Mouse (Mus musculus) forebrain, embryonic 14.5 days (tissue): ENCODE results near the gene Ust. TPM values are rescaled to one million over a fixed set of nuclear protein-coding genes. Genes with fewer than 3 reads are reported as not detected.

Experiments used
- ATAC-seq: fragments of 200-750 bp; cut with Nextera tagmentation; 2 replicates; pipeline ENCODE4 v1.8.0; 2017; ENCODE audit warnings: mild to moderate bottlenecking, moderate library complexity
- DNase-seq: peaks from one replicate; pipeline ENCODE4 v3.0.0-alpha.2; 2015; ENCODE audit warnings: low spot score
- H3K27ac ChIP-seq: fragments of 300-500 bp; sonication (generic); 2 replicates; pipeline ENCODE4 v1.5.1; 2014; ENCODE audit warnings: low read depth, mild to moderate bottlenecking, control low read depth, low read length, moderate library complexity
- H3K27me3 ChIP-seq: fragments of 300-500 bp; sonication (generic); replicated peaks from 2 replicates; pipeline ENCODE4 v1.6.1; 2014; ENCODE audit warnings: low read length, control low read depth, mixed read lengths; ENCODE audit not compliant: control insufficient read depth, insufficient read depth
- H3K36me3 ChIP-seq: fragments of 300-500 bp; sonication (generic); 2 replicates; pipeline ENCODE4 v1.6.1; 2014; ENCODE audit warnings: low read length, control low read depth; ENCODE audit not compliant: control insufficient read depth, insufficient read depth
- H3K4me1 ChIP-seq: fragments of 300-500 bp; sonication (generic); 2 replicates; pipeline ENCODE4 v1.6.1; 2014; ENCODE audit warnings: antibody characterized with exemption, low read length, control low read depth; ENCODE audit not compliant: control insufficient read depth, insufficient read depth
- H3K4me2 ChIP-seq: fragments of 300-500 bp; sonication (generic); 2 replicates; pipeline ENCODE4 v1.6.1; 2014; ENCODE audit warnings: mild to moderate bottlenecking, control low read depth, low read length
- H3K4me3 ChIP-seq: fragments of 300-500 bp; sonication (generic); 2 replicates; pipeline ENCODE4 v1.5.1; 2014; ENCODE audit warnings: low read depth, low read length, control low read depth
- H3K9ac ChIP-seq: fragments of 300-500 bp; sonication (generic); 2 replicates; pipeline ENCODE4 v1.6.1; 2014; ENCODE audit warnings: mild to moderate bottlenecking, low read length, control low read depth, moderate library complexity
- H3K9me3 ChIP-seq: fragments of 300-500 bp; sonication (generic); replicated peaks from 2 replicates; pipeline ENCODE4 v1.6.1; 2016; ENCODE audit warnings: low read length, control low read depth, mixed read lengths; ENCODE audit not compliant: control insufficient read depth
- WGBS: fragments of 180-500 bp; shearing (Covaris S2); extraction: QIAGEN DNeasy Blood & Tissue Kit; methylation state at CpG from one replicate; pipeline ENCODE4 v1.1.7; 2014; 5-methylcytosine and 5-hydroxymethylcytosine counted together
- polyA plus RNA-seq: library from polyadenylated mRNA; unstranded; fragments of >200 nt; fragmentation: Nextera tagmentation; extraction: Ambion mirVana; gene quantifications from 2 replicates; pipeline ENCODE4 v1.2.1, GENCODE M21; 2014

Gene Ust
- polyA plus RNA-seq, 1 experiment from 2014 or later = 5.8 TPM

DNA sequence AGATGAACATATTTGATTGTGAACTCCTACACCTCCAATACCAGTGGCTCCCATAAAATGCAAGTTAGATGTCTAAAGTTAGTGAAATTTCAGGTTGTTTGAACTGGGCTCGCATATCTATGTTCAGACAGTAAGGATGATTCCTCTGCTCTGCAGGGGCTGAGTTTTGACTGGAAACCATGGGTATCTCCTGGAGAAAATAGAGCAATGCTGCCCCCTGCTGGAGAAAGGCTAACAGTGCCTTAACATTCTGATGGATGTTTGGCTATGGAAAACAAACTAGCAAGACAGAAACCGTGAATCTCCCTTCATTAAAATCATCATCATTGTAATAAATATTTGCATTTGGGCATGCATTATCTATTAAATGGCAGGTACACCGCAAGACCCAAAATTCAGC lies 278.4 kb downstream of the Ust start:
- no peak overlapping the region for H3K9ac ChIP-seq
- H3K4me2 ChIP-seq = no peak overlapping the region
- WGBS = 11% methylated on average over 3 of the region's 3 CpGs
- no peak overlapping the region for H3K27ac ChIP-seq
- peak; percentile 82 for ATAC-seq
- H3K4me1 ChIP-seq = no peaks in the 10 kb centered on the region
- H3K9me3 ChIP-seq = no peaks in the 10 kb centered on the region; the same call in 1 of the 2 replicates
- no peak overlapping the region for H3K4me3 ChIP-seq
- DNase-seq = peak; percentile 93
- H3K27me3 ChIP-seq = no peaks in the 10 kb centered on the region
- no peaks in the 10 kb centered on the region for H3K36me3 ChIP-seq

DNA sequence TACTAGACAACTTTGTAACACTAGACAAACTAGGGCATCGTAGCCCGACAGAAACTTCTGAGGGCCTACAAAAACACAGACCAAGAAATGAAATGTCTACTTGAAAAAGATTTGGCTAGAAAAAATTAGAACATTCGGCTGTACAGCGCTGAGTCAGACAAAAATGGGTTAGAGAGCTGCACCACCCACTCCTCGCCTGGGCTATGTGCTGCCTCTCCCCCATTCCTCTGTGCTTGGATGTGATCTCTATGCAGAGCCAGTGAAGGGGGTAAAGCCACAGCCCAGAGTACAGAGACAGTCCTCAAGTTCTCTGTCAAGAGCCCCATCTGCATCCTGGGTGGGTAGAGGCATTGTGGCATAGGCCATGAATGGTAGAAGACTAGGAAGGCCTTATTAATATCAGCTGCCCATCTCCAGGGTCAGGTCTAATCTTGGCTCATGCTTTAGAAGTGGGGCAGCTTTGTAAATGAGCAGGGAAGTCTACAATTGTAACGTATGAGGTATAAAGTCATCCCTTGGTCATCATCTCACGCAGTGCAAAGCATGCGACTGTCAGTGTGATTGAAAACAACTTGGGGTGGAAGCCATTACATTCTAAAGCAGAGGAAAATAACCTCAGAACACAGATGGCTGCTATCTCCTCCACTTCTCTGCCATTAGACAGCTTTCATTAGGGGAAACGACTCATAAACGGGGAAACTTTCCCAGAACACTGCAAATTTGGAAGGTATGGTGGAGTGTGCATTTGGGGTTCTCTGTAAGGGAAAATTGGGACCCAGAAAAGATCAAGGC lies 281.6 kb downstream of the Ust start:
- Histone ChIP-seq H3K4me3 (no peak overlapping the region), H3K36me3 (no peaks in the 10 kb centered on the region), H3K9ac (no peak overlapping the region), H3K27me3 (no peaks in the 10 kb centered on the region), H3K4me1 (no peaks in the 10 kb centered on the region), H3K4me2 (no peak overlapping the region), H3K9me3 (no peaks in the 10 kb centered on the region; the same call in 1 of the 2 replicates), H3K27ac (no peak overlapping the region)
- ATAC-seq = no peak
- no peak for DNase-seq
- WGBS = 95% methylated on average over 10 of the region's 10 CpGs

- Histone ChIP-seq H3K27me3 (no peaks in the 10 kb centered on the region), H3K4me1 (peaks cover 4% of the 10 kb centered on the region; the same call in 1 of the 2 replicates)
- 87% methylated on average over 8 of the region's 8 CpGs for WGBS
Measured at GRCm38 (mm10) chr10:8233148-8233901, 285.3 kb downstream of the Ust start.

GRCm38 (mm10) chr10:8232535-8232934 lies 286.1 kb downstream of the Ust start:
- ATAC-seq = no peak
- H3K9ac ChIP-seq = no peak overlapping the region
- no peak for DNase-seq
- H3K9me3 ChIP-seq = no peaks in the 10 kb centered on the region; the same call in 1 of the 2 replicates
- no peak overlapping the region for H3K4me3 ChIP-seq
- H3K27me3 ChIP-seq = no peaks in the 10 kb centered on the region
- H3K4me1 ChIP-seq = peaks cover 4% of the 10 kb centered on the region; the same call in 1 of the 2 replicates
- no peak overlapping the region for H3K27ac ChIP-seq
- no peaks in the 10 kb centered on the region for H3K36me3 ChIP-seq
- WGBS = 96% methylated on average over 6 of the region's 6 CpGs
- no peak overlapping the region for H3K4me2 ChIP-seq

More at GRCm38 (mm10) chr10:8233148-8233901, 285.3 kb downstream of the Ust start:
- Histone ChIP-seq H3K27ac (no peak overlapping the region), H3K36me3 (no peaks in the 10 kb centered on the region), H3K4me2 (no peak overlapping the region), H3K9ac (no peak overlapping the region), H3K4me3 (no peak overlapping the region), H3K9me3 (no peaks in the 10 kb centered on the region; the same call in 1 of the 2 replicates)
- DNase-seq (no peak), ATAC-seq (no peak)

DNA sequence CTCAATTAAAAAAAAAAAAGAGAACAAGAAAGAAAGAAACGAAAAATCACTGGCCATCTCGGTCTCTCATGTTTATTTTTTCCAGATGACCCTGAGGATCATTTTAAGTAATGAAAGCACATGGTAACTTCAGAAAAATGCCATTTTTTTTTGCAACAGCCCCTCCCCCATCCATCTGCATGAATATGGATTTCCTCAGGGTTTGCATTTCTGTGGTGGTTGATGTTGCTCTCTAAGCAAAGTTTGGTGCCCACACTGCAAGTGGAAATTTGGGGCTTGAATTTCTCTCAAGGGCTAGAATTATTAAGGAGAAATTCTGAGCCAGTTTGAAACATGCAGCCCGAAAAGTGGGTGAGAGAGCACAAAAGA lies 290.3 kb downstream of the Ust start:
- Histone ChIP-seq H3K4me2 (no peak overlapping the region), H3K36me3 (no peaks in the 10 kb centered on the region), H3K9me3 (no peaks in the 10 kb centered on the region), H3K9ac (no peak overlapping the region), H3K27ac (no peak overlapping the region), H3K4me1 (peaks cover 4% of the 10 kb centered on the region; the same call in 1 of the 2 replicates), H3K27me3 (no peaks in the 10 kb centered on the region), H3K4me3 (no peak overlapping the region)
- no peak for ATAC-seq
- 86% methylated on average over 3 of the region's 3 CpGs for WGBS
- no peak for DNase-seq

- H3K9me3 ChIP-seq = no peaks in the 10 kb centered on the region
- no peak overlapping the region for H3K27ac ChIP-seq
- no peak overlapping the region for H3K4me3 ChIP-seq
- peaks cover 4% of the 10 kb centered on the region; the same call in 1 of the 2 replicates for H3K4me1 ChIP-seq
- no peak overlapping the region for H3K9ac ChIP-seq
- H3K36me3 ChIP-seq = no peaks in the 10 kb centered on the region
- no peak overlapping the region for H3K4me2 ChIP-seq
- no peaks in the 10 kb centered on the region for H3K27me3 ChIP-seq
- 51% methylated on average over 5 of the region's 5 CpGs for WGBS
- peak; percentile 84 for DNase-seq
- ATAC-seq = peak; percentile 93
Measured at GRCm38 (mm10) chr10:8227705-8228374, 290.8 kb downstream of the Ust start.

DNA sequence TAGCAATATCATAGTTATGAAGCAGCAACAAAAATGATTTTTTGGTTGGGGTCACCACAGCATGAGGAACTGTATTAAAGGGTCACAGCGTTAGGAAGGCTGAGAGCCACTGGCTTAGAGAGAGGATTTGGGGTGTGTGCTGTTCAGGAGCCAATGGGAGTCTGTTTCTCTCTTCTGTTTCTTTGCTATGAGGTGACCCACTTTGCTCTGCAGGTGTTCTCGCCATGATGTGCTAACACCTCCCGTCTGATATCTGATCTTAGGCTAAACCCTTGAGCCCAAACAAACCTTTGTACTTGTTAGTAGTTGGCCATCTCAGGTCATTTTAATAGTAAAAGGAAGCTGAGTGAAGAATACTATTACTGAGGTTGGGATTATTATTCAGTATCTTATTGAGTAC lies 292.0 kb downstream of the Ust start:
- WGBS = 79% methylated on average over 3 of the region's 3 CpGs
- no peak for ATAC-seq
- peaks cover 4% of the 10 kb centered on the region; the same call in 1 of the 2 replicates for H3K4me1 ChIP-seq
- no peak for DNase-seq
- no peak overlapping the region for H3K9ac ChIP-seq
- H3K36me3 ChIP-seq = no peaks in the 10 kb centered on the region
- H3K4me3 ChIP-seq = no peak overlapping the region
- H3K9me3 ChIP-seq = no peaks in the 10 kb centered on the region
- no peak overlapping the region for H3K27ac ChIP-seq
- H3K27me3 ChIP-seq = no peaks in the 10 kb centered on the region
- H3K4me2 ChIP-seq = no peak overlapping the region

DNA sequence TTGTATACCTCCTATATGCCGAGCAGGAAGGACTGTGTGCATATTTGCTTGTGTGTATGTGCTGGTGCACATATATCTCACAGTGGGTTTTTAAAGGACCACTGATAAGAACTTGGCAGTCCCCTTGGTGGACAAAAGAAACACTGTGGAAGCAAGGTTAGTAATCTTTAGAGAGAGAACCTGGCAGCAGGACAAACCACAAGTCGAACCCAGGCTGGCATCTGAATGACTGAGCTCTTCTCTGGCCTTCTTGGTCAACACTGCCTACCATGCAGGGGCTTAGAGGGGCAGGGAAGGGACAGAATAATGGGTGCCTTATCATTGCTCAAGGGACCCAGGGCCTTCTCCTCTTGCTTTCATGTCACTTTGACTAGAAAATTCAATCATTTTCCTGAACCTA lies 294.0 kb downstream of the Ust start:
- H3K27ac ChIP-seq = no peak overlapping the region
- peaks cover 4% of the 10 kb centered on the region; the same call in 1 of the 2 replicates for H3K4me1 ChIP-seq
- no peak overlapping the region for H3K4me2 ChIP-seq
- DNase-seq = no peak
- no peaks in the 10 kb centered on the region for H3K36me3 ChIP-seq
- ATAC-seq = no peak
- WGBS = 89% methylated on average over 2 of the region's 2 CpGs
- no peak overlapping the region for H3K9ac ChIP-seq
- no peak overlapping the region for H3K4me3 ChIP-seq
- no peaks in the 10 kb centered on the region for H3K9me3 ChIP-seq
- no peaks in the 10 kb centered on the region for H3K27me3 ChIP-seq
